Mouse (Mus musculus): ENCODE measurements at regions not wholly inside any gene's neighbourhood (a gene's known extent, or its start where the extent isn't known, plus 50 kb on each side); places are given as distances from the start of the nearest gene placed in this dataset.
A peak's percentile ranks its signal among the peaks of the same experiment; 100 is the strongest.

- intact Hi-C loops (cut with DNase I), result no loop called here
- DNase-seq (ENCODE audit: low spot score in 2 of 2), result peak; percentile 11 to 29
Observed at GRCm38 (mm10) chr9:117872387-117873081, 167.8 kb upstream of the Azi2 start.

DNA sequence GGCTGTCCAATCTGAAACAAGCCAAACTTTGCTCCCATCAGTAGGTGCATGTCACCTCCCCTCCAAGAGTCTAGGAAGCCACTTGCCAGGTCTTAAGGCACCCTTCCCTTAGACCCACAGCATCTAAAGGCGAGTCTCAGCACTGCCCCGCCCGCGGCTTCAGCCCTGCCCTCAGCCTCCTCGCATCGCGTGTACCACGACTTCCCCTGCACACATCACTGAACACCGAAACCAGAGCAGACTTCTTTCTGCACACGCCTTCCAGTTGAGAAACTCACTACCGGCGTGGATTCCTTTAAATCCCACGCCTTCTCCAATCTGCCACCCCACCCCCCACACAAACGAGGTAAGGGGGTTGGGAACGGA, 168.3 kb upstream of the Azi2 start:
- peak; percentile 6 to 12 for DNase-seq (ENCODE audit: low spot score in 2 of 2)

GRCm38 (mm10) chr9:117870616-117871015, 169.7 kb upstream of the Azi2 start:
- DNase-seq (ENCODE audit: low spot score in 2 of 2), result peak in 1 of 2 experiments; percentile 9
- intact Hi-C loops (cut with DNase I), result no loop called here

More for the DNA sequence above, 168.3 kb upstream of the Azi2 start:
- intact Hi-C loops (cut with DNase I), result no loop called here

- intact Hi-C loops (cut with DNase I), result no loop called here
- no peak for DNase-seq (ENCODE audit: low spot score in 2 of 2)
Observed at GRCm38 (mm10) chr9:117863944-117864343, 176.4 kb upstream of the Azi2 start.

DNA sequence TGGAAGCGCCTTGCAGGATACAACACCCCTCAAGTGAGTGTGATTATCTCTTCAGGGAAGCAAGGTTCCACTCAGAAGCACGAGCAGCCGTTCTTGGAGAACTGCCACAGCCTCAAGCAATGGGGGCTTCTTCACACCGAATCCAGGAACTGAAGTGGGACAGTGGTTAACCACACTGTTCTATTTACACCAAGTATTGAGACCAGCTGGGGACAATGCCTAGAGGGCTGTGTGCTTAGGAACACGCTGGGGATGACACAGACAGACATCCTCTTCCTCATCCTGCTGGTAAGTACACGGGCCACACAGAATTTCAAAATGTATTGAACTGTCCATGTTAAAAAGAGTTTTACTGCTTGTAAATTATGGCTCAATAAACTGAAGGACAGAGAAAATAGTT, 177.0 kb upstream of the Azi2 start:
- intact Hi-C loops (cut with DNase I), result no loop called here
- DNase-seq (ENCODE audit: low spot score in 2 of 2), result no peak

- intact Hi-C loops (cut with DNase I), result no loop called here
- DNase-seq (ENCODE audit: low spot score in 2 of 2), result no peak
Observed at GRCm38 (mm10) chr9:117859580-117860045, 180.7 kb upstream of the Azi2 start.

- intact Hi-C loops (cut with DNase I), result no loop called here
- no peak for DNase-seq (ENCODE audit: low spot score in 2 of 2)
Observed at GRCm38 (mm10) chr9:117843531-117843930, 196.8 kb upstream of the Azi2 start.

GRCm38 (mm10) chr9:117836696-117837380, 203.5 kb upstream of the Azi2 start:
- intact Hi-C loops (cut with DNase I), result no loop called here

DNA sequence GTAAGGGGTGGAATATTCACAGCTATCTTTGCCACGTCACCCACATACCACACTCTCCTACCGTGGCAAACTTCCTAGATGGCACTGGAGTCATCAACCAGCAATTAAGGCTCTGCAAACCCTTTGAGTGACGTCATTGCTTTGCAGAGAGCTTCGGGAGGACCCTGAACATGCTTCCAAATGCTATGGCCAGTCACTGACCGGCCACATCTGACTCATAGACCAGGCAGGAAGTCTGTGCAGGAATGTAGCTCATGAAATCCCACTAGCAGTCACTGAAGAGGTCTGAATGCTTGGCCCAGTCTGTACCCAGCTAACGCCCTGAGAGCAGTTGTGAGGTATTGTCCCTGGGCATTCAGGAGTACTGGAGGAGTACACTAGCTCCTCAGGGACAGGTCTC, 203.9 kb upstream of the Rbms3 start:
- intact Hi-C loops (cut with DNase I), result no loop called here
- DNase-seq (ENCODE audit: low spot score in 2 of 2), result no peak

More at GRCm38 (mm10) chr9:117836696-117837380, 203.5 kb upstream of the Azi2 start:
- no peak for DNase-seq (ENCODE audit: low spot score in 2 of 2)

- DNase-seq (ENCODE audit: low spot score in 2 of 2), result no peak
- intact Hi-C loops (cut with DNase I), result no loop called here
Observed at GRCm38 (mm10) chr9:117814661-117815060, 184.9 kb upstream of the Rbms3 start.

DNA sequence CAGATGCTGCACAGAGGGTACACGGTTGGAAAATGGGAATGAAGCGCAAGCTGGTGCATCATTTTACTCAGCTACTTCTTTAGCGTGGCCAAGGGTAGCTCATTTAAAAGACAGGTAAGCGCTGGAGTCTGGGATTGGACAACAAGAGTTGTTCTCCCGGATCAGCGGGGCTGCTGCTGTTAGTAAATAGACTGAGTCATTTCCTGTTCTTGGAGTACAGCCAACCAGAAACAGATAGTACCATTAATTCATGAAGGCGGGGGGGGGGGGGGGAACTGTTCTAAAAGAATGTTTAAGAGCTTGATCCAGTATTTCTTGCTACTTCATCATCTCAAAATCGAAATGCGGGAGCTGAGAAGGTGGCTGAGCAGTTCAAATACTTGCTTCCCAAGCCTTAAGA, 183.5 kb upstream of the Rbms3 start:
- intact Hi-C loops (cut with DNase I), result no loop called here
- no peak for DNase-seq (ENCODE audit: low spot score in 2 of 2)

GRCm38 (mm10) chr9:117805812-117806211, 176.1 kb upstream of the Rbms3 start:
- intact Hi-C loops (cut with DNase I), result no loop called here
- DNase-seq (ENCODE audit: low spot score in 2 of 2), result no peak

- no peak for DNase-seq (ENCODE audit: low spot score in 2 of 2)
- intact Hi-C loops (cut with DNase I), result no loop called here
Observed at GRCm38 (mm10) chr9:117784186-117784591, 154.5 kb upstream of the Rbms3 start.

DNA sequence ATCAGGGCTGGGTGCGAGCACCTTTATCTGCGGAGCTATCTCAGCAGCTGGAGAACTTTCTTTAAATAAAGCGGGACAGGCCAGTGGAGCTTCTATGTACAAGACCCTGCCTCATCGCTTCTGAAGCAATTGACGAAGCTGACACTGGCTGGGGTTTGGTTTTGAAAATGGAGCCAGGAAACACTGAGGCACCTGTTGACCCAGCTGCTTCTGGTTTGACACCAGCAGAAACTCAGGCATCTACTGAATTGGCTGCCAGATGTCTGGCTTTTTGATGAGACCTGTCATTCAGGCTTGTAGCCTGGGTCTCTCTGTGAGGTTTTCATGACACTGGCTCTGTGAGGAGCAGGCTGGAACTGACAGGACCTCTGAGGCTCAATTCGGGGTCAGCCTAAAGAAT, 124.9 kb upstream of the Rbms3 start:
- intact Hi-C loops (cut with DNase I), result no loop called here
- DNase-seq (ENCODE audit: low spot score in 2 of 2), result no peak

DNA sequence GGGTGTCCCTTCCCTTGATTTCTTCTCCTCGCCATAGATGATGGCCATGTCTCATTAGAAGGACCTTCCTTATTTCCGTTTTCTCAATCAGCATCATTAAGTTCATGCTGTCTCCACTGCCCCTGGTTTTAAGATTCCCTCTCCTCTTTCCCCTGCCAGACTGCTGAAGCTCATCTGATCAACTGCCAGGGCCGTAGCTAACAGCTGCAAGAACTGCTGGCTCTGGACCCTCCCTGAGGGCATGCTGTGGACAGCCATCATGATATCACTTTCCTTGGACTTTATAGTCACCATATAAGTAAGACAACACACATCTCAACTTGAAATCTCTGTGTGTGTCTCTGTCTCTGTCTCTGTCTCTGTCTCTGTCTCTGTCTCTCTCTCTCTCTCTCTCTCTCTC, 123.8 kb upstream of the Rbms3 start:
- intact Hi-C loops (cut with DNase I), result no loop called here
- no peak for DNase-seq (ENCODE audit: low spot score in 2 of 2)

DNA sequence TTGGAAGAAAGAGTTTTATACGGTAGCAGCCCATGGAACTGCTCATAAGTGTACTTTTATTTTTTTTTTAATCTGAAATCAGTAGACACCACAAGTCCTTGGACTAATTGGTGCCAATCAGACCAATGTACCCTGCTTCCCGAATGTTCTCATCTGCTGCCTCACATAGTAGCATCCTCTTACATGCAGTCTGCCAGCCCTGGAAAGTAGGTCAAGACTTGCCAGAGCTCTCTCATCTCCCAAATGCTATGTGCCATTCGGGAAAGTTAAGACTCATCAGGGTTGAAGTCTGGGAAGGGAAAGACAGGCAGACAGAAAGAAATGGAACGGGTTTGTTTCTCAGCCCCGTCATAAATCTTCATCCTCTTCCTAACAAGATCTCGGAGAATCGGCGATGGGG, 115.2 kb upstream of the Rbms3 start:
- no peak for DNase-seq (ENCODE audit: low spot score in 2 of 2)

GRCm38 (mm10) chr9:117729366-117729765, 99.7 kb upstream of the Rbms3 start:
- DNase-seq (ENCODE audit: low spot score in 2 of 2), result no peak
- intact Hi-C loops (cut with DNase I), result no loop called here

More for the DNA sequence above, 115.2 kb upstream of the Rbms3 start:
- intact Hi-C loops (cut with DNase I), result no loop called here

GRCm38 (mm10) chr9:117720161-117720598, 90.5 kb upstream of the Rbms3 start:
- no peak for DNase-seq (ENCODE audit: low spot score in 2 of 2)
- intact Hi-C loops (cut with DNase I), result no loop called here

- DNase-seq (ENCODE audit: low spot score in 2 of 2), result no peak
- intact Hi-C loops (cut with DNase I), result no loop called here
Observed at GRCm38 (mm10) chr9:117717346-117717745, 87.6 kb upstream of the Rbms3 start.

GRCm38 (mm10) chr9:117716476-117716875, 86.8 kb upstream of the Rbms3 start:
- intact Hi-C loops (cut with DNase I), result no loop called here
- DNase-seq (ENCODE audit: low spot score in 2 of 2), result no peak

All from left cerebral cortex, postnatal 14 days (tissue).